Mouse (Mus musculus): ENCODE measurements at regions not wholly inside any gene's neighbourhood (a gene's known extent, or its start where the extent isn't known, plus 50 kb on each side); places are given as distances from the start of the nearest gene placed in this dataset.

GRCm38 (mm10) chr2:101206637-101207036 is 417.9 kb upstream of the Rag2 start:
- DNase-seq, result no peak

- no peak for DNase-seq
These were observed 415.4 kb upstream of the Rag2 start for GRCm38 (mm10) chr2:101209136-101209535.

GRCm38 (mm10) chr2:101220759-101221158 is 403.8 kb upstream of the Rag2 start:
- DNase-seq, result no peak

- DNase-seq, result no peak
These were observed 381.5 kb upstream of the Rag2 start for GRCm38 (mm10) chr2:101242983-101243382.

GRCm38 (mm10) chr2:101247133-101247532 is 377.4 kb upstream of the Rag2 start:
- no peak for DNase-seq

GRCm38 (mm10) chr2:101252228-101252627 is 372.3 kb upstream of the Rag2 start:
- no peak for DNase-seq

- DNase-seq, result no peak
These were observed 368.1 kb upstream of the Rag2 start for GRCm38 (mm10) chr2:101256464-101256863.

- DNase-seq, result no peak
These were observed 360.6 kb upstream of the Rag2 start for GRCm38 (mm10) chr2:101263934-101264333.

- DNase-seq, result no peak
These were observed 357.7 kb upstream of the Rag2 start for GRCm38 (mm10) chr2:101266685-101267374.

- DNase-seq, result no peak
These were observed 350.4 kb upstream of the Rag2 start for GRCm38 (mm10) chr2:101274045-101274664.

GRCm38 (mm10) chr2:101284886-101285285 is 339.6 kb upstream of the Rag2 start:
- DNase-seq, result no peak

GRCm38 (mm10) chr2:101288119-101288518 is 336.4 kb upstream of the Rag2 start:
- no peak for DNase-seq

GRCm38 (mm10) chr2:101289168-101289567 is 335.4 kb upstream of the Rag2 start:
- no peak for DNase-seq

GRCm38 (mm10) chr2:101290738-101291137 is 333.8 kb upstream of the Rag2 start:
- DNase-seq, result no peak

- no peak for DNase-seq
These were observed 328.7 kb upstream of the Rag2 start for GRCm38 (mm10) chr2:101295678-101296368.

- DNase-seq, result no peak
These were observed 328.2 kb upstream of the Rag2 start for GRCm38 (mm10) chr2:101296369-101296682.

GRCm38 (mm10) chr2:101296778-101297177 is 327.7 kb upstream of the Rag2 start:
- DNase-seq, result no peak

GRCm38 (mm10) chr2:101299126-101299525 is 325.4 kb upstream of the Rag2 start:
- no peak for DNase-seq

GRCm38 (mm10) chr2:101300106-101300505 is 324.4 kb upstream of the Rag2 start:
- no peak for DNase-seq

- no peak for DNase-seq
These were observed 303.1 kb upstream of the Rag2 start for GRCm38 (mm10) chr2:101321286-101321914.

GRCm38 (mm10) chr2:101356709-101357108 is 267.8 kb upstream of the Rag2 start:
- no peak for DNase-seq

GRCm38 (mm10) chr2:101364256-101364655 is 260.3 kb upstream of the Rag2 start:
- DNase-seq, result no peak

GRCm38 (mm10) chr2:101368278-101368677 is 256.2 kb upstream of the Rag2 start:
- DNase-seq, result no peak

Measured in gastrocnemius, postnatal 25 days (tissue).